Mouse (Mus musculus): ENCODE measurements around the gene Tjp1. TPM values are rescaled to one million over a fixed set of nuclear protein-coding genes. Genes with fewer than 3 reads are reported as not detected.
A peak's percentile ranks its signal among the peaks of the same experiment; 100 is the strongest.

The Tjp1 gene
- polyA plus RNA-seq, 1 experiment from 2014 or later, result 22.3 TPM

GRCm38 (mm10) chr7:65522490-65522889 lies 5.1 kb downstream of the Tjp1 start:
- H3K36me3 ChIP-seq (ENCODE audit: control insufficient read depth, insufficient read depth, low read length), result no peaks in the 10 kb centered on the region
- no peaks in the 10 kb centered on the region for H3K4me1 ChIP-seq (ENCODE audit: control insufficient read depth, insufficient read depth, low read length)
- no peak overlapping the region for H3K9ac ChIP-seq (ENCODE audit: low read depth, low read length)
- no peak overlapping the region for H3K27ac ChIP-seq (replicated peaks; ENCODE audit: low read depth, low read length)
- WGBS, result 64% methylated on average over 12 of the region's 12 CpGs
- H3K9me3 ChIP-seq (ENCODE audit: control insufficient read depth, low read length), result no peaks in the 10 kb centered on the region
- DNase-seq (ENCODE audit: low spot score) (no peak), ATAC-seq (ENCODE audit: low read depth) (no peak)
- H3K4me3 ChIP-seq (ENCODE audit: low read depth, low read length), result no peak overlapping the region
- H3K4me2 ChIP-seq (ENCODE audit: low read depth, low read length), result no peak overlapping the region
- peaks cover 25% of the 10 kb centered on the region for H3K27me3 ChIP-seq (replicated peaks; ENCODE audit: control insufficient read depth, insufficient read depth, low read length)

- ATAC-seq (ENCODE audit: low read depth) (no peak), DNase-seq (ENCODE audit: low spot score) (no peak)
- Histone ChIP-seq H3K27me3 (replicated peaks; ENCODE audit: control insufficient read depth, insufficient read depth, low read length) (peaks cover 7% of the 10 kb centered on the region), H3K36me3 (ENCODE audit: control insufficient read depth, insufficient read depth, low read length) (no peaks in the 10 kb centered on the region), H3K4me3 (ENCODE audit: low read depth, low read length) (no peak overlapping the region), H3K4me1 (ENCODE audit: control insufficient read depth, insufficient read depth, low read length) (no peaks in the 10 kb centered on the region), H3K27ac (replicated peaks; ENCODE audit: low read depth, low read length) (no peak overlapping the region), H3K9ac (ENCODE audit: low read depth, low read length) (no peak overlapping the region), H3K4me2 (ENCODE audit: low read depth, low read length) (no peak overlapping the region), H3K9me3 (ENCODE audit: control insufficient read depth, low read length) (no peaks in the 10 kb centered on the region)
- 86% methylated on average over 8 of the region's 8 CpGs for WGBS
Measured at GRCm38 (mm10) chr7:65520622-65521021, 7.0 kb downstream of the Tjp1 start.

GRCm38 (mm10) chr7:65519788-65520563 lies 7.6 kb downstream of the Tjp1 start:
- WGBS, result 43% methylated on average over 12 of the region's 12 CpGs
- Histone ChIP-seq H3K27me3 (replicated peaks; ENCODE audit: control insufficient read depth, insufficient read depth, low read length) (peaks cover under 1% of the 10 kb centered on the region; the same call in 1 of the 2 replicates), H3K4me1 (ENCODE audit: control insufficient read depth, insufficient read depth, low read length) (no peaks in the 10 kb centered on the region), H3K4me3 (ENCODE audit: low read depth, low read length) (no peak overlapping the region), H3K9ac (ENCODE audit: low read depth, low read length) (no peak overlapping the region), H3K27ac (replicated peaks; ENCODE audit: low read depth, low read length) (no peak overlapping the region), H3K4me2 (ENCODE audit: low read depth, low read length) (no peak overlapping the region), H3K36me3 (ENCODE audit: control insufficient read depth, insufficient read depth, low read length) (no peaks in the 10 kb centered on the region), H3K9me3 (ENCODE audit: control insufficient read depth, low read length) (no peaks in the 10 kb centered on the region)
- 0 out of 2 replicates have a peak, but pooled peaks have one; percentile 50 for ATAC-seq (ENCODE audit: low read depth)
- DNase-seq (ENCODE audit: low spot score), result peak; percentile 66

- Histone ChIP-seq H3K9me3 (ENCODE audit: control insufficient read depth, low read length) (no peaks in the 10 kb centered on the region), H3K4me3 (ENCODE audit: low read depth, low read length) (no peak overlapping the region), H3K9ac (ENCODE audit: low read depth, low read length) (no peak overlapping the region), H3K36me3 (ENCODE audit: control insufficient read depth, insufficient read depth, low read length) (no peaks in the 10 kb centered on the region), H3K27me3 (replicated peaks; ENCODE audit: control insufficient read depth, insufficient read depth, low read length) (peaks cover 5% of the 10 kb centered on the region; the same call in 1 of the 2 replicates), H3K4me1 (ENCODE audit: control insufficient read depth, insufficient read depth, low read length) (no peaks in the 10 kb centered on the region), H3K4me2 (ENCODE audit: low read depth, low read length) (no peak overlapping the region), H3K27ac (replicated peaks; ENCODE audit: low read depth, low read length) (no peak overlapping the region)
- ATAC-seq (ENCODE audit: low read depth), result no peak
- 42% methylated on average over 8 of the region's 8 CpGs for WGBS
- no peak for DNase-seq (ENCODE audit: low spot score)
Measured at GRCm38 (mm10) chr7:65516903-65517302, 10.7 kb downstream of the Tjp1 start.

GRCm38 (mm10) chr7:65513451-65514179 lies 14.0 kb downstream of the Tjp1 start:
- ATAC-seq (ENCODE audit: low read depth) (no peak), DNase-seq (ENCODE audit: low spot score) (no peak)
- H3K4me1 ChIP-seq (ENCODE audit: control insufficient read depth, insufficient read depth, low read length), result no peaks in the 10 kb centered on the region
- WGBS, result 49% methylated on average over 10 of the region's 10 CpGs
- H3K9ac ChIP-seq (ENCODE audit: low read depth, low read length), result no peak overlapping the region
- no peaks in the 10 kb centered on the region for H3K9me3 ChIP-seq (ENCODE audit: control insufficient read depth, low read length)
- peaks cover 5% of the 10 kb centered on the region; the same call in 1 of the 2 replicates for H3K27me3 ChIP-seq (replicated peaks; ENCODE audit: control insufficient read depth, insufficient read depth, low read length)
- no peak overlapping the region for H3K27ac ChIP-seq (replicated peaks; ENCODE audit: low read depth, low read length)
- H3K4me2 ChIP-seq (ENCODE audit: low read depth, low read length), result no peak overlapping the region
- H3K4me3 ChIP-seq (ENCODE audit: low read depth, low read length), result no peak overlapping the region
- no peaks in the 10 kb centered on the region for H3K36me3 ChIP-seq (ENCODE audit: control insufficient read depth, insufficient read depth, low read length)

- no peak overlapping the region for H3K4me2 ChIP-seq (ENCODE audit: low read depth, low read length)
- DNase-seq (ENCODE audit: low spot score) (no peak), ATAC-seq (ENCODE audit: low read depth) (no peak)
- no peak overlapping the region for H3K27ac ChIP-seq (replicated peaks; ENCODE audit: low read depth, low read length)
- H3K36me3 ChIP-seq (ENCODE audit: control insufficient read depth, insufficient read depth, low read length), result no peaks in the 10 kb centered on the region
- no peaks in the 10 kb centered on the region for H3K9me3 ChIP-seq (ENCODE audit: control insufficient read depth, low read length)
- H3K9ac ChIP-seq (ENCODE audit: low read depth, low read length), result no peak overlapping the region
- no peak overlapping the region for H3K4me3 ChIP-seq (ENCODE audit: low read depth, low read length)
- WGBS, result 65% methylated on average over 3 of the region's 3 CpGs
- no peaks in the 10 kb centered on the region for H3K4me1 ChIP-seq (ENCODE audit: control insufficient read depth, insufficient read depth, low read length)
- peaks cover 5% of the 10 kb centered on the region; the same call in 1 of the 2 replicates for H3K27me3 ChIP-seq (replicated peaks; ENCODE audit: control insufficient read depth, insufficient read depth, low read length)
Measured at GRCm38 (mm10) chr7:65509357-65509756, 18.2 kb downstream of the Tjp1 start.

GRCm38 (mm10) chr7:65507341-65507740 lies 20.2 kb downstream of the Tjp1 start:
- H3K4me1 ChIP-seq (ENCODE audit: control insufficient read depth, insufficient read depth, low read length), result no peaks in the 10 kb centered on the region
- ATAC-seq (ENCODE audit: low read depth) (no peak), DNase-seq (ENCODE audit: low spot score) (no peak)
- H3K36me3 ChIP-seq (ENCODE audit: control insufficient read depth, insufficient read depth, low read length), result no peaks in the 10 kb centered on the region
- WGBS, result 86% methylated on average over 5 of the region's 5 CpGs
- no peak overlapping the region for H3K4me3 ChIP-seq (ENCODE audit: low read depth, low read length)
- no peak overlapping the region for H3K27ac ChIP-seq (replicated peaks; ENCODE audit: low read depth, low read length)
- H3K9me3 ChIP-seq (ENCODE audit: control insufficient read depth, low read length), result no peaks in the 10 kb centered on the region
- no peak overlapping the region for H3K4me2 ChIP-seq (ENCODE audit: low read depth, low read length)
- no peak overlapping the region for H3K9ac ChIP-seq (ENCODE audit: low read depth, low read length)
- H3K27me3 ChIP-seq (replicated peaks; ENCODE audit: control insufficient read depth, insufficient read depth, low read length), result no peaks in the 10 kb centered on the region

- H3K27ac ChIP-seq (replicated peaks; ENCODE audit: low read depth, low read length), result no peak overlapping the region
- H3K9ac ChIP-seq (ENCODE audit: low read depth, low read length), result no peak overlapping the region
- no peak overlapping the region for H3K4me3 ChIP-seq (ENCODE audit: low read depth, low read length)
- no peak for ATAC-seq (ENCODE audit: low read depth)
- peak; percentile 25 for DNase-seq (ENCODE audit: low spot score)
- WGBS, result 63% methylated on average over 10 of the region's 10 CpGs
- no peak overlapping the region for H3K4me2 ChIP-seq (ENCODE audit: low read depth, low read length)
- no peaks in the 10 kb centered on the region for H3K27me3 ChIP-seq (replicated peaks; ENCODE audit: control insufficient read depth, insufficient read depth, low read length)
- H3K36me3 ChIP-seq (ENCODE audit: control insufficient read depth, insufficient read depth, low read length), result no peaks in the 10 kb centered on the region
- H3K9me3 ChIP-seq (ENCODE audit: control insufficient read depth, low read length), result no peaks in the 10 kb centered on the region
- H3K4me1 ChIP-seq (ENCODE audit: control insufficient read depth, insufficient read depth, low read length), result 0 out of 2 replicates have a peak, but pooled peaks cover 2% of the 10 kb centered on the region
Measured at GRCm38 (mm10) chr7:65502486-65503322, 24.9 kb downstream of the Tjp1 start.
